Mouse (Mus musculus): ENCODE measurements around the gene Grpel1.

Gene Grpel1

DNA sequence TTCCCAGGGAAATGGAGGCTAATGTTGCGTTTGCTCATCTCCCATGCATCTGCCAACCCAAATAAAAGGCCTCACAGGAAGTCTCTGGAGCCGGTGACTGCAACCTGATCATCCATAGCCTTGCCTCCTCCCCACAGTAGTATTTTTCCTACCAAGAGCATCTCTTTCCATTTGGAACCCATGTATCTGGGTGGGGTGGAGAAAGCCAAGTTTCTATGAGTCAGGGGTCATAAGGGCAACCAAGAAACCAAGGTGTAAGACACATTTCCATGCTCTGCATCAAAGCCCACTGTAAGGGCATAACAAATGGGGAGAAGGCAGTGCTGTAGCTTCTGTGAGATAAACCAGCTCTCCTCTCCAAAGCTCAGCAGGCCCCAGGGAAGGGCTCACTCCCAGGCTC is 3.6 kb upstream of the Grpel1 start:
- DNase-seq (ENCODE audit: low read depth, low spot score), result no peak

DNA sequence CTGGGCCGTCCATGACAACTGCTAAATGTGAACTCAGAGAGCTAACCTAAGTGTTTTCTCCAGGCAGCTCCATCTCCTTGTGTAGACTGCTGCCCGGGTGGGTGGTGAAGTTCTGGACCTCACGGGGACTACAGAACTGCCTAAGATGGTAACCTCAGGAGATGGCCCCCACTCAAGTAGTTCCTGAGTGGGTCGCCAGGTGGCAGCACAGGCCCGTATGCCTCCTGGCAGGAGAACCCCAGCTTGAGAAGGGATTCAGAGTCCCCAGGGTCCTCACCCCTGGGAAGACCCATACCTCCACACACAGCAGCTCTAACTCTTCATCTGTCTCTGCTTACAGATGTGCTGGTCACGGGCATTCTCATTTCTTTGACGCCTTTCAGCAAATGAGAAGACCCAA is 2.0 kb upstream of the Grpel1 start:
- DNase-seq (ENCODE audit: low read depth, low spot score), result peak; percentile 70

DNA sequence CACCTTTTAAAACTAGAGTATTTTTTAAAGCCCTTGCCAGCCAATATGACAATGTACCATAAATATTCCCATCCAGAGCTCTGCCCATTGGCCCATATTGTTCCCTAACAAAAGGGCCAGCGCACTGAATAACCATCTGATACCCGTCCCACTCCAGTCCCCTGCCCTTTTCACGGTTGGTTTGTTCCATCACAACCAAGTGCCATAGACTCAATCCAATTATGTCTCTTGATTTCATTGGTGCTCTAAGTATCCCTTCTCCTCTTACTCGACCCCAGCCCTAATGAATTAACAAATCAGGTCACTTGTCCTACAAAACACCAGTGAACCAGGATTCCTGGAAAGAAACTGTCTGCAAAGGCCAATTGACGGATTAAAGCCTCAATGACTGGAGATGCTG is 1.4 kb upstream of the Grpel1 start:
- no peak for DNase-seq (ENCODE audit: low read depth, low spot score)

DNA sequence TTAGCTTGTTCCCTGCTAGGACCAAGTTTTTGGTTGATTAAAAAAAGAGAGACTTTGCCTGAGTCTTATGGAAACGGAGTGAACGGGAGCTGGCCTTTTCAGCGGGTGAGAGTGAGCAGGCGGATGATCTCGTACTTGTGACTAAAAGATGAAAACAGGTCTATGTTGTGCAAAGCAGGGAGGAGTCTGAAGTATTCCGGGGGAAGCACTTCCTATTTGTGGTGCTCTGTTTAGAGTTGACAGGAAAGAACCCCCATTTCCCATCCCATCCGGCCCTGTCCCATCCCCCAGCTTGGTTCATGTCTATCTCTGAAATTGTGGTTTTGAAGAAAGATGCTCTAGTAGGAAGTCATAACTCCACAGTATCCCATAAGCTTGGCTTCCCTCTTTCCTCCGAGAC is 1.1 kb downstream of the Grpel1 start:
- no peak for DNase-seq (ENCODE audit: low read depth, low spot score)

DNA sequence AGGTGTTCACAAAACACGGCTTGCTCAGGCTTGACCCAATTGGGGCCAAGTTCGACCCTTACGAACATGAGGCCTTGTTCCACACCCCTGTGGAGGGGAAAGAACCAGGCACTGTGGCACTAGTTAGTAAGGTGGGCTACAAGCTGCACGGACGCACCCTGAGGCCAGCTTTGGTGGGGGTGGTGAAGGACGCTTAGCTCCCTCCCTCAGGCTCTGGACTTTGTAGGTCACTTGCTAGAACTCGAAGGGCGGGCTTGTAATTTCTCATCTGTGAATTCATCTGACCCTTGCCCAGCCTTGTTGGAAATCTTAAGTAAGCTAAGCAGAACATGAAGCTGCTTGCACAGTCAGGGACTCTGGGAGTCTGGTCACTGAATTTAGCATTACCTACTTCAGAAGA is 6.4 kb downstream of the Grpel1 start:
- no peak for DNase-seq (ENCODE audit: low read depth, low spot score)

DNA sequence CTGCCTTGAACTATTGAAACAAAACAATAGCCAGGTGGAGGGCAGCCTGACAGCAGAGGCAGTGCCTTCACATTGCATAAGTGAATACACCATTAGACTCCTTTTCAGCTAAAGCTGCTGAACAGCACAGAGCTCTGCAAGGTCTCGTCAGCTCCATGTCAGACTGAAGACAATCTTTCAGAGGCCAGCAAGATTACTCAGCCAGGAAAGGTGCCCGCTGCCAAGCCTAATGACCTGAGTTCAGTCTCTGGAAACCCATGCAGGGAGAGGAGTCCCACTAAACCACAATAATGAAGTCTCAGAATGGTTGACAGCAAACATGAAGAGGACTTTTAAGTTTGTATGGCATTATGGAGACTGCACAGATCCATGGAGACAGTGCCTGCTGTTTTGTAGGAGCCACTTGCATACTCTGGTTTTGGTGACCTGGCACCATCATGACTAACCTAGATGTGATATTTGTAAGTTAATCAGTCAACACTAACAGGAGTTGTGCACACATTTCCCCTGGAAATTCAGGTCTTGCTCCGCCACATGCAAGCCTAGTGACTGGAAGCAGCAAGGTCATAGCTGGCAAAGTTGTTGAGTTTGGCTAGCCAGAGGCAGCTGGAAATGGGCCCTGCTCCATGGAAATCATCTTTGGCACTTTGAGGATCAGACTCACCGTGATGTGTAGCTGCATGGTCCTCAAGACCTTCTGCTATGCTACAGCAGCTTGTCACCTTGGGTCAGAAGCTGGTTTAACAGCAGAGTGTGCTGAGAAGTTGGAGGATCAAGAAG is 8.3 kb downstream of the Grpel1 start:
- no peak for DNase-seq (ENCODE audit: low read depth, low spot score)

DNA sequence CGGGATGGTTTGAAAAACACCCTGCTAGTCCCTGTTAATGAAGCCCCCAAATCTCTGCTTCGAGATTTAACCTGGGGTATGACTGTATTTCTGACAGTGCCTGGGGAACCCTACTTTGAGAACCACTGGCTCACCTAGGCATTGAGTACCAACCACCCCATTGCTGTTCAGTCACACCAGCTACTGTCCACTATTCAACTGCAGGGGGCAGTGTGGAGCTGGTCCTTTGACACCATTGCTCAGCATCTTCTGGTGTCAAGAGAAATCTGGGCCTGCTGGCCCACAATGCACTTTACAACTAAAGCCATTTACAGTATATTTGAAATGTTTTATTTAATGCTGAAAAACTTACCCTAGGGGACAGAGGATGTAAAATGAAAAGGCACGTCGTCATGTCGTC is 9.5 kb downstream of the Grpel1 start:
- DNase-seq (ENCODE audit: low read depth, low spot score), result peak; percentile 81

DNA sequence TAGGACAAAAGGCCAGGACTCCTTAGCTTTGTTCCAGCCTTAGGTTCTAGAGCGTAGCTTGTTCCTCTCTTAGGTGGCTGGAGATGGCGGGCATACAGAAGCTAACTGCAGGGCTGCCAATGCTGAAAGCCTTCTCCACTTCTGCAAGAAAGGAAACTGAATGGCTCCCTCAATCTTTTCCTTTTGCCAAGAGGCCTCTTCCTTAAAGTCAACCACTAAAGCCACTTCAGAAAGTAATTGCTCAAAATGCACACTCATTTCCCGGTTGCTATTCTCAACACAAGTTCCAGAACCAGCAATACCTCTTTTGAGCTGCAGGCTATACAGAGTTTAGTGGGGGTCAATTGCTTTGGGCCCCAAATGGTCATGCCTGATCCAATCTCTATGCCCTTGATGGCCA is 12.7 kb downstream of the Grpel1 start:
- DNase-seq (ENCODE audit: low read depth, low spot score), result no peak

DNA sequence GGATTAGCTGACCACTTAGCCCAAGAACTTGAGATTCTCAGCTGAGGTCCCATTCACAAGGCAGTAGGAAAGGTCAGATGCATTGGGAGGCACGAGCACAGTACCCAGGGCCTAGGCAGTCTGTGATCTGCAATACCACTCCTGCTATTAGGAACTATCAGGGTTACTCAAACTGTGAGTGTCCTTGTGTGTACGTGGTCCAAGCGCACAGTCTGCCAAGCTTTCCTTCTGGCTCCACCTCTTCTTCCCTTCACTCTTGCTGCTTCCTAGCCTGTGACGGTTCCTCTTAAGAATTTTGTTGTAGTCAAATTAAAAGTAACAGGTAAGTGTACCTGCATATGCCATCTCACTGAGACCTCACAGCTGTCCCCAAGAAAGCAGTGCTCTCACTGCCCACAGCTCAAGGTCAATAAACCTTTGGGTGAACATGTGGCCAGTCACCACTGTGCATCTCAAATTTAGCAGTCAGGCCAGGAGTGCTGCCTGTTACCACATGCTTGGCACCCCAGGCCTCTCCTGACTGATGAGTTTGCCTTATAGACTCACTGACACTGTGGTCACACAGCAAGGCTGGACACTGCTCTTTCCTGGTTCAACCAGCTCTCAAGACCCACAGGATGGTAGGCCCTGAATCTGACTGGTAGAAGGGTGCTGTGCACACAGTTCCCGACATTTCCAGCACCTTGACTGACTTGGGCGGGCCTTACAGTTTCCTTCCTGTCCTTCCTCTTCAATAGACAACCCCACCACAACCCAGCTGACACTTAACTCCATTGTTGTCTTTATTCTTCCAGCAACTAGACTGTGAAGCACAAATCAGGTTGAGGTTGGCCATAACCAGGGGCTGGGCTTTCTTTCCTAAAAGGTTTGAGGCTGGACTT is 14.0 kb downstream of the Grpel1 start:
- no peak for DNase-seq (ENCODE audit: low read depth, low spot score)

DNA sequence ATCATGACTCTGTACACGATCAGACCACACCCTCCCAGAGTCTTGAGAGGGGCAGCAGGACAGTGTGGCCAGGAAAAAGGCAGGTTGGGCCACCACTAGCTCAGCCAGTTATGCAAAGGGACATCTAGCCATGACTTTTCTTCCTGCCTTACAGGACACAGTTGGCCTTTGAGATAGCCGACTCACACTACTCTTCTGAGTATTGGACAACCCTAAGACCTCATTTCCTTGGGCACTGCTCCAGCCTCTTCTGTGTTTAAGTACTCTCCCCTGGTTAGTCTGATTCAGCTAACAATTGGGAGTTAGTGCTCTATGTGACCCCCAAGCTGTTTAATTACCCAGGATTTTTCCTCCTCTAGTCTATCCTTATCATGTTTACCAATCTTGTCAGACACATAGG is 14.9 kb downstream of the Grpel1 start:
- no peak for DNase-seq (ENCODE audit: low read depth, low spot score)

DNA sequence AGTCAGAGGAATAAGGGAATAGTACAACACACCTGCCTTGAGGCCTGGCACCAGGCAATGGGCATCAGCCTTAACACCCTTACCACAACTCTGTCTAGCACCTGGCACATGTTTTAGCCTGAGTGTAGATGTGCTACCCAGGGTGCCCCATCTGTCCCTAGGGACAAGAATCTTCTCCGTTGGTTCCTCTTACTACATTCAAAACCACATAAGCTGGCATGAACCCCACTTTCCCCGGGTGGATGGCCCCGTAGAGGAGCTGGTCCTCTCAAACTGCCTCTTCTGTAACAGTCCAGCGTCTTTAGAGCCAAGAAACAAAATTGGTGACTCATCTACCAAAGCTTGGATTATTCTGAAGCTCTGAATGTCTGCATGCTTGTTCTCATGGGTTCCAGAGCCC is 15.6 kb downstream of the Grpel1 start:
- no peak for DNase-seq (ENCODE audit: low read depth, low spot score)

DNA sequence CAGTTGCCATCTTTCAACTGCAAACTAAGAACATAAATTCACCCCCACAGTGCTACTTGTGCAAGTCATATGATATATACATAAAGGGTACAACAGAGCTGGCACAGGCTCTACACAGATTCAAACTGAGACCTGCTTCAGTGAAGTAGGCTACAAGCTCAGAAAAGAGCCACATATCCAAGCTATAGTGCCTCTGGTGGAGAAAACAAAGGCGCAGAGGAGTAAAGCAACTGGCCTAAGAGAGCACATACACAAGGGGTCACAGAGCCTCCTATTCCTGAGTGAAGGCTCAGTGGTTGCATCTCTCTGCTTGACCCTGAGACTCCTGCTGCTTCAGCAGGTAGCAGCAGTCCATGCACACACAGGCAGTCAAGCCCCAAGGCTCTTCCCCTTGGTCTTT is 16.3 kb downstream of the Grpel1 start:
- DNase-seq (ENCODE audit: low read depth, low spot score), result no peak

DNA sequence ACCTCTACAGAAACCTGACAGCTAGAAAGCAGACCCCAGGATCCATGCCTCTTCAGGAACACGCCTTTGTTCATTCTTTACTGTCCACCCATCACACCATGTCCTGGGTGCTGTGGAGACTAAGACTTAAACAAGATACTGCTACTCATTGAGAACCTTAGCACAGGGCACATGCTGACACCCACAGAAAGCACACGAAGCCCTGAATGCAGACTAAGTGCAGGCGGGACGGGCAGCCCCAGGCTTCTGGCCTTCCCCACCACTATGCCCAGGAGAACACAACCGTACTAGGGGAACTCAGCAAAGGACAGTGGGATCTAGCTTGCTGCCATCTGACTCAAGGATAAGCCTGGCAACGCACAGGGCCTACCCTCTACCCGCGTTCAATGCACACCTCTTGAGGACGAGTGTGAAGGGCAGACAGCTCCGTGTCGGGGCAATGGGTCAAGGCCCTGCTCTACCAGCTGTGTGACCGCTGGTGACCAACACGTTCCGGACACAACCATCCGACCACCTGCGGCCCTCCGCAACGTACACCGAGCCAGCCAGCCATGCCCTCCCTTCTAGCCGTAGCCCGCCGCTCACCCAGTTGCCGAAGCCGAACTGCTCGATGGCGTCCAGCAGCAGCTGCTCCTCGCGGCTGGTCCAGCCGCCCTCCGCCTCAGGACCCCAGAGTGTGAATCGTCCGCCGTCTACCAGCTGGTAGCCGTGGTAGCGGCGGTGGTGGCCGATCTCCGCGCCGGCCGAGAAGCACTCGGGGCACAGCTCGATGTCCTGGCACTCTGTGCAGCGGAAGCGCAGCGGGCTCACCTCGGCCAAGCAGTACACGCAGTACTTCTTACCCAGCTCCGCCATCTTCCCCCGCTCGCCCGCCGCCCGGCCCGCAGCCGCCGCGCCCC is 18.7 kb downstream of the Grpel1 start:
- DNase-seq (ENCODE audit: low read depth, low spot score), result peak; percentile 53

DNA sequence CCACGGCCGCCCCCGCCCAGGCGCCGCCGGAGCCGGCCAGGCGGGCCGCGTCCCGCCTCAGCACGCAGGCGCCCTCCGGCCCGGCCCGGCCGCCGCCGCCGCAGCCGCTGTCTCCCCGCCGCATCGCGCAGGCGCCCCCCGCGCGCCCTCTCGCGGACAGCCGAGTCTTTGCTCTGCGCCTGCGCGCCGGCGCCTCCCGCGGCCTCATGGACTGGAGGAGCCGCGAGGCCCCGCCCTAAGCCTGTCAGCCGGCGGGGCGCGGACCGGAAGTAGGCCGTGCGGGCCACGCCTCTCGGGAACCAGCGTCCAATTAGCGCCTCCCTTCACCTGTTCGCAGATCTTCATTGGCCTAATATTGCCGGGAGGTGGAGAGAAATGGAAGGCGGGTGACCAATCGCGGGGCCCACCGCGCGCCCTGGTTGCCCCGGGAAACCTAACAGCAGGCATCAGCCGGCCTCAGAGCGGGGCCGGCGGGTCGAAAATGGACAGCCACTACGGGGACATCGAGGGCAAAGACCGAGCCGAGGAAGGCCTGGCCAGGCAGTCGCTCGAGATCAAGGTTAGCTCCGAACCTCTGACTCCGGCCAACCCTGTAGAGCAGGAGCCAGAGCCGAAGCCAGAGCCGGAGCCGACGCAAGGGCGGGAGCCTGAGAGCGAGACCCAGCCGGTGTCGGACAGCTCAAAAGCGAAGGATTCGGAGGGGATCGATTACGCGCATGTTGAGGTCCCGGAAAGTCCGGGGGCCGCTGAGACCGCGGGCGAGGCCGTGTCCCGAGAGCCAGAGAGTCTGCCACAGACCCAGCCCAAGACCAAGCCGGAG is 19.6 kb downstream of the Grpel1 start, which contains the start of the genes Tada2b and Ccdc96:
TSS of gene Tada2b (minus strand) at position 115 of the 820 bp plus-strand sequence.
TSS of gene Ccdc96 (plus strand) at position 418 of the 820 bp plus-strand sequence.
- DNase-seq (ENCODE audit: low read depth, low spot score), result peak; percentile 100

DNA sequence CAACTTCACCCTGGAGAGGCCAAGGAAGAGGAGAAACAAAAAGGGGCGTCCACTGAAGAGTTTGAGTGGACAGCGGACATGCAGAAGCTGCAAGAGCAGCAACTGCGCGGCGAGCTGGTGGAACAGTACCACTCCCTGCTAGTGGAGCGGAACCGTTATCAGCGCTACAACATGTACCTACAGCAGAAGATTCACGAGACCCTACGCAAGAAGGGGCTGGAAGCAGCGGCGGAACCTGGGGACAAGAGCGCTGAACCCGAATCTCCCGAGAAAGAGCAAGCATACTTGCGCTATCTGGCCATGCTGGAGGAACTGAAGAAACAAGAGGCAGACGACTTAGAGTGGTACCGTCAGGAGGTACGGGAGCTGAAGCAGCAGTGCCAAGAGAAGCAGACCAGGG is 20.5 kb downstream of the Grpel1 start:
- DNase-seq (ENCODE audit: low read depth, low spot score), result no peak

DNA sequence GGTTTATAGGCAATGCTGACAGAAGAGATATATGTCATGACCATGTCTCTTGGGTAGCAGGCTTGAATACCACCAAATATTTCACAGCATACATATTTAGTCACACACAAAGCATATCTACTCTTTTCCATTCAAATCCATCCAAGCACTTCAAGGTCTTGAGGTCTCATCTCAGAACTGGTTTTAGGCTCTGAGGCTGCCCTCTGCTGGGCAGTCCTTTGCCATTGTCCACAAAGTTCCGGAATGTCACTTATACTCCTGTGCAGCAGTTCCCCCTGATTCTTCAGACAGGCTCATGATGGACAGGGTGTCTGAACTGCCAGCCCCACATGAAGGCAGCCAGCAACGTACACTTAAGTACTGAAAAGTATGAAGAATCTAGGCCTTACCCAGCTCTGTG is 24.4 kb downstream of the Grpel1 start:
- DNase-seq (ENCODE audit: low read depth, low spot score), result peak; percentile 55

DNA sequence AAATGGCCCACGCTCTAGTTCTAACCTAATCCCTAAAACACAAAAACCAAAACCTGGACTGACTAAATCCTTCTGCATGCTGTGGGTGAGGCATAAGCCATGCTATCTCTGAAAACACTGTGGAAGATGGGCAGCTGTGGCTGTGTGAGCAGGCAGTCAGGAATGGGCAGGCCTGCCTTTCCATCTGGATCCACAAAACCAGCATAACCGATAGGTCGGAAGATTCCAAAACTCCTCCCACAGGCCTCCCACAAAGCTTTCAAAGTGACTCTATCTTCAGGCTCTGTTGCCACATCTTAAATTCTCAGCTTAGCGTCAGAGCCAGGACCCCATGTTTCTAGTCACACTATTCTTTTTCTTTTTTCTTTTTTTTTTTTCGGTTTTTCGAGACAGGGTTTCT is 29.1 kb downstream of the Grpel1 start:
- DNase-seq (ENCODE audit: low read depth, low spot score), result peak; percentile 80

DNA sequence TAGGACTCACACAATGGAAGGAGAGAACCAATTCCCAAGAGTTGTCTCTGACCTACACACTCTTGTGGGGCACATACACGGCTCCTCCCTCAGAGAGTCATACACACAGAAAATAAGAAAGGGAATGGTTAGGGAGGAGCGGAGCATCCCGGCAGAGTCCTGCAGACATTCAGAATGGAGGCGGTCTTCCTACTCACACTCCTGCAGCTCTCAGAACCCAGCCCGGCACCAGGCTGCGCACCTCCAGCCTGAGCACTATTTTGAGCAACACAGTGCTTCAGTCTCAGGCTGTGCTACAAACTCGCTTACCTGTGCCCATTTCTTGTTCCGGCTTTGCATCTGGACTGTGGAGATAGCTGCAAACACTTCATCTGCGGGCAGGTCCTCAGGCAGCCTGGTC is 29.9 kb downstream of the Grpel1 start:
- peak; percentile 66 for DNase-seq (ENCODE audit: low read depth, low spot score)

DNA sequence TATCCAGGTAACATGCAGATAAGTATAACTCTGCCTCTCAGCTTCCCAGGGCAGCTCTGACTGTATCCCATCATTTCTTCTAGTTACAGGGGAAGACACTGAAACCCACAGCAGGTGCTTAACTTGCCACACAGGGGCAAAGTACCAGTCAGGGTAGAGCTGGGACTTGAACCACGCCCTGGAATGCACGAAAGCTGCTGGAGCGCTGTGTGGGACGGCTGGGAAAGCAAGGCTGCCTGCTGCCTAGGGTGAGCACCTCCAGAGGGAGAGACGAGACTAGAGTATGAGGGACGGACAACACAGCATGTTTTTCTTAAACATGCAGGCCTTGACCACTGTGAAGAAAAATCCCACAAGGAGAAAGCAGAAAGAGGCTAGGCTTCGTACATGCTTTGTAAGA is 40.4 kb downstream of the Grpel1 start:
- no peak for DNase-seq (ENCODE audit: low read depth, low spot score)

DNA sequence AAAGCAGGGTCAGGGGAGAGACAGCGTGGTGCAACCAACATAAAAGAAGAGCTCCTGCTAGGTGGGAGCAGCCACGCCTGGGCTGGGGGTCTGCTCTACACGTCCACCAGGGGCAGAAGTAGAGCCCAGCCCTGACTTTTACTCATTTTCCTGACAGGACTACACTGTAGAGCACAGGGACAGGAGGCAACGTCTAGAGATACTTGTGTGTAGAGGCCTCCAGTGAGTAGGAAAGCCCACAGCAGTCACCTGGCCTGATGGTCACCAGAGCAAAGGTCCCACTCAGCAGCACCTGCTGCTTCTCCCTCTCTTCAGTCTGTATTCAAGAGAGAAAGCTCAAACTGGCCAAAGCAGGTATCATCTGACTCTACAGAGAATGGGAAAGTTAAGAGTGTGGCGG is 40.8 kb downstream of the Grpel1 start:
- DNase-seq (ENCODE audit: low read depth, low spot score), result no peak

DNA sequence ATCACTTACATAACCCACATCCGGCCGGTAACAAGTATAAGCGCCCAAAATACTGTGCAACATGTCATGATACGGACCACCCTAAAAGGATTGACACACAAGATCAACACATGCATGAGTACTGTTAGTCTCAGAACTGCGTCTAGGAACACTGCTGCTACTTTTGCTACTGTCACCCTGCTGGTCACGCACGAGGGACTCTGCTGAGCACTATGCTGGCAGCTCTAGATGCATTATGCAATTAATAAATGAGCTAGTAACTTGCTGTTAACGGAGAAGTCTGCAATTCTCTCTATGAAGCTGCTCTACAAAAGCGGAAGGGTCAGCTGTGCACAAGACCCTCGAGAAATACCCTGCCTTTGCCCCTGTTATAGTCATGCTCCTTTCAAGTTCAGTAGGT is 43.6 kb downstream of the Grpel1 start:
- DNase-seq (ENCODE audit: low read depth, low spot score), result no peak

Measured in brain, adult 2 months (tissue).